Mouse (Mus musculus) c-Kit-positive CD71-negative TER-119-negative erythroid progenitor cells, embryonic 14.5 days (primary cell): ENCODE results near the gene Arhgap32.
A peak's percentile ranks its signal among the peaks of the same experiment; 100 is the strongest.

ENCODE experiments used
- DNase-seq: peaks from one replicate; pipeline ENCODE4 v3.0.0-alpha.2; 2013; ENCODE audit warnings: low read depth

The Arhgap32 gene

GRCm38 (mm10) chr9:32257365-32257764, 141.4 kb downstream of the Arhgap32 start:
- DNase-seq, result no peak

- DNase-seq, result no peak
Observed at GRCm38 (mm10) chr9:32257882-32258281, 141.9 kb downstream of the Arhgap32 start.

GRCm38 (mm10) chr9:32271896-32272444, 156.0 kb downstream of the Arhgap32 start:
- peak; percentile 61 for DNase-seq

GRCm38 (mm10) chr9:32278052-32278451, 162.1 kb downstream of the Arhgap32 start:
- DNase-seq, result no peak

- no peak for DNase-seq
Observed at GRCm38 (mm10) chr9:32279789-32280188, 163.9 kb downstream of the Arhgap32 start.

GRCm38 (mm10) chr9:32280456-32280855, 164.5 kb downstream of the Arhgap32 start:
- peak; percentile 31 for DNase-seq

GRCm38 (mm10) chr9:32283591-32283990, 167.7 kb downstream of the Arhgap32 start:
- no peak for DNase-seq

GRCm38 (mm10) chr9:32291618-32292017, 175.7 kb downstream of the Arhgap32 start:
- no peak for DNase-seq

- DNase-seq, result no peak
Observed at GRCm38 (mm10) chr9:32292686-32293085, 176.8 kb downstream of the Arhgap32 start.

- no peak for DNase-seq
Observed at GRCm38 (mm10) chr9:32295061-32295800, 179.3 kb downstream of the Arhgap32 start.

- no peak for DNase-seq
Observed at GRCm38 (mm10) chr9:32302501-32303150, 186.7 kb downstream of the Arhgap32 start.

GRCm38 (mm10) chr9:32311786-32312185, 195.8 kb downstream of the Arhgap32 start:
- DNase-seq, result no peak

- DNase-seq, result no peak
Observed at GRCm38 (mm10) chr9:32312208-32312607, 196.3 kb downstream of the Arhgap32 start.

- no peak for DNase-seq
Observed at GRCm38 (mm10) chr9:32314071-32314470, 198.1 kb downstream of the Arhgap32 start.

GRCm38 (mm10) chr9:32315999-32316398, 200.1 kb downstream of the Arhgap32 start:
- no peak for DNase-seq
